Mouse (Mus musculus) heart, adult 2 months (tissue): ENCODE measurements around the gene Retsat. TPM values are rescaled to one million over a fixed set of nuclear protein-coding genes. Genes with fewer than 3 reads are reported as not detected.
A peak's percentile ranks its signal among the peaks of the same experiment; 100 is the strongest.

Experiments used
- DNase-seq, 2 experiments: peaks; one replicate each; pipeline ENCODE4 v3.0.0; 2021
- H3K27ac ChIP-seq: fragments of 200-600 bp; 2 replicates; pipeline ENCODE4 v1.8.1; 2022
- H3K27me3 ChIP-seq: fragments of 200-500 bp; 2 replicates; pipeline ENCODE4 v1.6.1; 2012; ENCODE audit warnings: mild to moderate bottlenecking, low read length, inconsistent platforms, mixed read lengths; ENCODE audit not compliant: control insufficient read depth, insufficient read depth
- H3K36me3 ChIP-seq: fragments of 200-500 bp; 2 replicates; pipeline ENCODE4 v1.6.1; 2012; ENCODE audit warnings: low read length, inconsistent platforms; ENCODE audit not compliant: control insufficient read depth, insufficient read depth
- H3K4me1 ChIP-seq: fragments of 200-500 bp; 2 replicates; pipeline ENCODE4 v1.6.1; 2011; ENCODE audit warnings: low read length; ENCODE audit not compliant: control insufficient read depth, insufficient read depth
- H3K4me3 ChIP-seq: fragments of 200-600 bp; 2 replicates; pipeline ENCODE4 v1.8.1; 2022
- H3K79me2 ChIP-seq: fragments of 200-500 bp; replicated peaks from 2 replicates; pipeline ENCODE4 v1.6.1; 2012; ENCODE audit warnings: mild to moderate bottlenecking, inconsistent platforms, low read length, moderate library complexity, mixed read lengths; ENCODE audit not compliant: control insufficient read depth, insufficient read depth
- H3K9ac ChIP-seq: fragments of 200-500 bp; 2 replicates; pipeline ENCODE4 v1.6.1; 2012; ENCODE audit warnings: low read depth, mild to moderate bottlenecking, control low read depth, inconsistent platforms, low read length, mixed read lengths
- CTCF ChIP-seq: fragments of 200-600 bp; IDR thresholded peaks from 2 replicates; pipeline ENCODE4 v1.8.1; 2022; ENCODE audit warnings: antibody characterized with exemption, mild to moderate bottlenecking, moderate library complexity
- EP300 ChIP-seq: fragments of 200-500 bp; IDR thresholded peaks from 2 replicates; pipeline ENCODE4 v1.6.1; 2011; ENCODE audit warnings: low read depth, low read length, control low read depth; ENCODE audit not compliant: insufficient read depth
- POLR2A ChIP-seq: fragments of 200-500 bp; IDR thresholded peaks from 2 replicates; pipeline ENCODE4 v1.6.1; 2011; ENCODE audit warnings: mild to moderate bottlenecking, low read depth, low read length, control low read depth; ENCODE audit not compliant: insufficient read depth
- WGBS: fragments of 180-500 bp; shearing (Covaris S2); methylation state at CpG from one replicate; pipeline ENCODE4 v1.1.7; 2018; 5-methylcytosine and 5-hydroxymethylcytosine counted together
- intact Hi-C: fragments of 180-260 bp; cut with DNase I; formaldehyde crosslinking; loops from one replicate; pipeline ENCODE4 v1.15.1; 2025
- polyA plus RNA-seq: library from polyadenylated mRNA; depleted of rRNA; stranded (reverse); fragments of >200 nt; gene quantifications from 2 replicates; pipeline ENCODE4 v1.2.3, GENCODE M21; 2012
- total RNA-seq, 2 experiments: library from RNA; stranded (reverse); gene quantifications; 2 replicates each; pipeline ENCODE4 v1.2.3; 2021

Gene Retsat
- total and polyA plus RNA-seq, 3 experiments, result 57.1 to 181 (median 155) TPM

DNA sequence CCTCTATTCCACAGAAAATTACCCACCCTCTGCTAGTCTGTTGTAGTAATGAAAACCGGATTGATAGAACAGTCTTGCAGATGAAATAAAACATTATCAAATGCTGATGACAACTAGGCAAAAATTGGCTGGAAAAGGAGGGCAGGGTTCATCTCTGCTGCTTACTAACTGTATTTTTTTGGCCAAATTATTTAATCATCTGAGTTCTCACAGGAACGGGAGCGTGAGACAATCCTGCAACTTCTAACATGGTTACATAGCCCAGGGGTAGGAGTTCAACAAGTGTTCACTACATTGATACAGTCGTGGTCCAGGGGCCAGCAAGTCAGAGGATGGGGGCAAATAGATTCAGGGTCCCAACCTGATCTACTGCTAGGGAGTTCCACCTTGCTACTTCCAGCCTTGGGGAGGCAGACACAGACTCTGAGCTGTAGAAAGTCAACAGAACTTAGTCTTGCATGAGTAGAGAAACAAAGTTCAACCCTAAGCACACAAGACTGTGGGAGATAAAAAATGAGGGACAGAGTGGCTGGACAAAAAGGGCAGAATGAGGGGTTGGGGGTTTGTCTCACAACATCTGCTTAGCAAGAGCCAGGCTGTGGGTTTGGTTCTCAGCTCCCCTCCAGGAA, 14.9 kb upstream of the Retsat start:
- intact Hi-C loops, result no loop called here
- Histone ChIP-seq H3K4me1 (no peaks in the 10 kb centered on the region), H3K36me3 (no peaks in the 10 kb centered on the region), H3K4me3 (no peak overlapping the region), H3K27ac (no peak overlapping the region), H3K9ac (no peak overlapping the region), H3K79me2 (no peaks in the 10 kb centered on the region), H3K27me3 (no peaks in the 10 kb centered on the region)
- WGBS, result 75% methylated on average over 4 of the region's 4 CpGs
- TF ChIP-seq POLR2A (no peak), EP300 (no peak), CTCF (no peak)
- DNase-seq, result no peak

DNA sequence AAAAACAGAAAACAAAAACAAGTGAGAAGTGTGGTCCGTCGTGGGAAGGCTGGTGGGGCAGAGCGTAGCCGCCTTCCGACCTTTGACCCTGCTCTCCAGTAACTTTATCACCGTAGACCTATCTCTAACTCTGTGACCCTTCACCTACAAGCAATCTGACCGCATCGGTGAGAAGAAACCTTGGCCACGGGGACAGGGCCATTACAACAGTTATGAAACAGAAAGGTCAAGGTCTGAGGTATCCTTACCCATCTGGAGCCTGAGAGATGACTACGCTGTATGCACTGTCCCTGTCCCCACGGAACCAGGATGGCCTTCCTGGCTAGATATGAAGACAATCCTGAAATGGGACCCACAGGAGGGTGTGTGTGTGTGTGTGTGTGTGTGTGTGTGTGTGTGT, 14.1 kb upstream of the Retsat start:
- intact Hi-C loops, result no loop called here
- Histone ChIP-seq H3K36me3 (no peaks in the 10 kb centered on the region), H3K4me3 (no peak overlapping the region), H3K27ac (no peak overlapping the region), H3K4me1 (no peaks in the 10 kb centered on the region), H3K27me3 (no peaks in the 10 kb centered on the region), H3K9ac (no peak overlapping the region), H3K79me2 (no peaks in the 10 kb centered on the region)
- 81% methylated on average over 11 of the region's 11 CpGs for WGBS
- DNase-seq, result no peak
- TF ChIP-seq CTCF (no peak), EP300 (no peak), POLR2A (no peak)

DNA sequence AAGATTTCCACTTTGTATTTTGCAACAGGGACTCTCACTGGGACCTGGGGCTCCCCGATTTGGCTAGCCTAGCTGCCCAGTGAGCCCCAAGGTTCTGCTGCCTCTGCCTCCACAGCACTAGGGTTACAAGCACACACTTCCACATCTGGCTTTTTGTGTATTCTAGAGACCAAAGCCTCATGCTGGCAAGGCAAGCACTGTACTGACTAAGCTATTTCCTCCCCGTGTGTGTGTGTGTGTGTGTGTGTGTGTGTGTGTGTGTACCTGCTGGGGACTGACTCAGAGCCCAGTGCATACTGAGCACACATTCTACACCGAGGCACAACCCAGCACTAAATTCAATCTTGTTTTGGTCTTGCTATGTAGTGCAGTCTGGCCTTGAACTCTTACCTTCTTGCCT, 11.6 kb upstream of the Retsat start:
- DNase-seq, result no peak
- Histone ChIP-seq H3K27me3 (no peaks in the 10 kb centered on the region), H3K9ac (no peak overlapping the region), H3K4me3 (no peak overlapping the region), H3K79me2 (no peaks in the 10 kb centered on the region), H3K4me1 (no peaks in the 10 kb centered on the region), H3K36me3 (no peaks in the 10 kb centered on the region), H3K27ac (no peak overlapping the region)
- 62% methylated on average over 3 of the region's 3 CpGs for WGBS
- TF ChIP-seq POLR2A (no peak), EP300 (no peak)
- intact Hi-C loops, result no loop called here

DNA sequence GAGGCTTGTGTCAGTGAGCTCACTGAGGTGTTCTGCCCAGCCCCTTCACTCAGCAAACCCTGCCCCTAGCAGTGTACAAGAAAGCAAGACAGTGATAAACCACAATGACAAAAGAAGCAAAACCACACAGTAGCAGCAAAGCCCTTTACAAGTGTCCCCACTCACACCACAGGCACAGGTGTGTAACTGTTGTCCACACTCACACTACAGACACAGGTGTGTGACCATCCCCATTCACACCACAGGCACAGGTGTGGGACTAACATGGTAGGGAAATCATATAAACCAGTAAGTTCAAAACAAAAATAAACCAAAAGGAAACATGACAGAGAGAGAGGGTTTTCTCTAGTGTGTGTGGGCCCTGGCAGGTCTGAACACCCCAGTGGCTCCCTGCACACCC, 10.0 kb upstream of the Retsat start:
- no peak for DNase-seq
- no peak overlapping the region for H3K4me3 ChIP-seq
- H3K27ac ChIP-seq, result no peak overlapping the region
- H3K27me3 ChIP-seq, result no peaks in the 10 kb centered on the region
- no peaks in the 10 kb centered on the region for H3K36me3 ChIP-seq
- intact Hi-C loops, result no loop called here
- no peaks in the 10 kb centered on the region; the same call in 1 of the 2 replicates for H3K4me1 ChIP-seq
- H3K9ac ChIP-seq, result no peak overlapping the region
- no peak for TF ChIP-seq EP300
- no peak for TF ChIP-seq CTCF
- TF ChIP-seq POLR2A, result no peak
- H3K79me2 ChIP-seq, result no peaks in the 10 kb centered on the region

DNA sequence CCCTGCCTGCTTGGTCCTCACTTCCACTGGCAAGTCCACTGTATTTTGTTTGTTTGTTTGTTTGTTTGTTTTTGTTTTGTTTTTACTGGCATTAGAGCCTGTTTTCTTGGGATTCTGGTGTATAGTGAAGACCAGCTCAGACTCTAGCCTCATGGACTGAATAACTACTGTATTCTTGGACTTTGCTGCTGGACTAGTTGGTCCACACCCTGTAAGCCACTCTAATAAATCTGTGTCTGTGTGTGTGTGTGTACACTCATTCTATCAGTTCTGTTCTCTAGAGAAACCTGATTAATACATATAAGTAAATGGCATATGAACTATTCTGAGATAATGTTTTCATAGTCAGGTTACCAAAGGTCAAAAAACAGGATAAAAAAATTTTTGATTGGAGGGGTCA, 8.2 kb upstream of the Retsat start:
- Histone ChIP-seq H3K27ac (no peak overlapping the region), H3K27me3 (no peaks in the 10 kb centered on the region), H3K79me2 (no peaks in the 10 kb centered on the region), H3K36me3 (no peaks in the 10 kb centered on the region), H3K4me1 (no peaks in the 10 kb centered on the region; the same call in 1 of the 2 replicates), H3K9ac (no peak overlapping the region), H3K4me3 (no peak overlapping the region)
- no peak for DNase-seq
- intact Hi-C loops, result no loop called here
- TF ChIP-seq CTCF (no peak), POLR2A (no peak), EP300 (no peak)

DNA sequence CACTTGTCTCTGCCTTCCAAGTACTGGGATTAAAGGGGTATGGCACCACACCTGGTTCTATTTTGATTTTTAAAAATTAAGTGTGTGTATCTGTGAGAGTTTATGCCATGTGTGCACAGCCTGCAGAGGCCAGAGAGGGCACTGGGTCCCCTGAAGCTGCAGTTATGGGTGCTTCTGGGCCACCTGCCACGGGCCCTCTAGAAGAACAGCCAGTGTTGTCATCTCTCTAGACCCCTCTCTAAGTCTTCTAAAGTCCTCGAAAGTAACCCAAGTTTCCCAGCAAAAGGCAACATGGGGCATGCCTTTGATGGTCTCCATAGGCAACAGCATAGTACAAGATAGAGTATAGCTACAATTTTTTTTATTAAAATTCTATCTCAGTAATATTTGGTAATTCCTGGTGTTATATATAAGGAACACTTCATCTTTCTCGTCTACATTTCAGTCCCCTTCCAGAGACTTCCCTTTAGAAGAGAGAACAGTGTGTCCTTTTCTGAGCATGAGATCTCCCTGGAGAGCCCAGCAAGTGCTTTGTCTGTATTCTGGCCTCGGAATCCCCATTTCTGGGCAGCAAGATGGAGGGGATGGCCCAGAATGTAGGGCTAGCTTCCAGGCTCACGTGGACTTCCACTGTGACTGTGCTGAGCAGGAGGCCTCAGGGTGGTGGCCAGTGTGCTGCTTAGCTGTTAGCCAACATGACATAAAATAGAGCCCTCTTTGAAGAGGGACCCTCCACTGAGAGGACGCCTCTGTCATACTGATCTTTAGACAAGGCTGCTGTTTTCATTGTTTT, 5.1 kb upstream of the Retsat start:
- Histone ChIP-seq H3K4me1 (peaks cover 5% of the 10 kb centered on the region), H3K9ac (no peak overlapping the region), H3K27ac (peak overlapping the region; percentile 15), H3K4me3 (no peak overlapping the region), H3K27me3 (no peaks in the 10 kb centered on the region), H3K79me2 (no peaks in the 10 kb centered on the region), H3K36me3 (no peaks in the 10 kb centered on the region)
- TF ChIP-seq POLR2A (0 out of 2 replicates have a peak, but pooled peaks have one; percentile 15), EP300 (no peak), CTCF (no peak)
- WGBS, result 70% methylated on average over 6 of the region's 6 CpGs
- intact Hi-C loops, result no loop called here
- DNase-seq, result peak in 1 of 2 experiments; percentile 62
